Mouse (Mus musculus) forebrain, embryonic 11.5 days (tissue): Measurements from ENCODE around the gene Jmjd8. TPM values are rescaled to one million over a fixed set of nuclear protein-coding genes. Genes with fewer than 3 reads are reported as not detected.

ENCODE experiments used
- ATAC-seq: fragments of 200-750 bp; cut with Nextera tagmentation; replicated peaks from 2 replicates; pipeline ENCODE4 v1.8.0; 2017; ENCODE audit warnings: moderate TSS enrichment; ENCODE audit not compliant: low FRiP score
- DNase-seq: peaks from one replicate; pipeline ENCODE4 v3.0.0-alpha.2; 2017; ENCODE audit warnings: low spot score
- H3K27ac ChIP-seq: fragments of 300-500 bp; sonication (generic); 2 replicates; pipeline ENCODE4 v1.5.1; 2014; ENCODE audit warnings: low read depth, low read length
- H3K27me3 ChIP-seq: fragments of 300-500 bp; sonication (generic); 2 replicates; pipeline ENCODE4 v1.6.1; 2014; ENCODE audit warnings: mild to moderate bottlenecking, low read length, mixed read lengths; ENCODE audit not compliant: control insufficient read depth, insufficient read depth
- H3K36me3 ChIP-seq: fragments of 300-500 bp; sonication (generic); 2 replicates; pipeline ENCODE4 v1.6.1; 2014; ENCODE audit warnings: mild to moderate bottlenecking, low read length, moderate library complexity, mixed read lengths; ENCODE audit not compliant: control insufficient read depth, insufficient read depth
- H3K4me1 ChIP-seq: fragments of 300-500 bp; sonication (generic); replicated peaks from 2 replicates; pipeline ENCODE4 v1.6.1; 2014; ENCODE audit warnings: low read length, mixed read lengths; ENCODE audit not compliant: control insufficient read depth, insufficient read depth
- H3K4me2 ChIP-seq: fragments of 300-500 bp; sonication (generic); 2 replicates; pipeline ENCODE4 v1.6.1; 2014; ENCODE audit warnings: low read depth, mild to moderate bottlenecking, low read length, moderate library complexity, mixed read lengths; ENCODE audit not compliant: severe bottlenecking
- H3K4me3 ChIP-seq: fragments of 300-500 bp; sonication (generic); 2 replicates; pipeline ENCODE4 v1.5.1; 2014; ENCODE audit warnings: low read depth, low read length
- H3K9ac ChIP-seq: fragments of 300-500 bp; sonication (generic); 2 replicates; pipeline ENCODE4 v1.6.1; 2014; ENCODE audit warnings: low read length
- H3K9me3 ChIP-seq: fragments of 300-500 bp; sonication (generic); 2 replicates; pipeline ENCODE4 v1.6.1; 2016; ENCODE audit warnings: low read length, mixed read lengths; ENCODE audit not compliant: control insufficient read depth
- WGBS: fragments of 180-500 bp; shearing (Covaris S2); extraction: QIAGEN DNeasy Blood & Tissue Kit; methylation state at CpG from one replicate; pipeline ENCODE4 v1.1.7; 2014; 5-methylcytosine and 5-hydroxymethylcytosine counted together
- polyA plus RNA-seq: library from polyadenylated mRNA; unstranded; fragments of >200 nt; fragmentation: Nextera tagmentation; extraction: Ambion mirVana; gene quantifications from 2 replicates; pipeline ENCODE4 v1.2.1, GENCODE M21; 2014

Jmjd8 gene
- polyA plus RNA-seq, 1 experiment from 2014 or later = 50.6 TPM

DNA sequence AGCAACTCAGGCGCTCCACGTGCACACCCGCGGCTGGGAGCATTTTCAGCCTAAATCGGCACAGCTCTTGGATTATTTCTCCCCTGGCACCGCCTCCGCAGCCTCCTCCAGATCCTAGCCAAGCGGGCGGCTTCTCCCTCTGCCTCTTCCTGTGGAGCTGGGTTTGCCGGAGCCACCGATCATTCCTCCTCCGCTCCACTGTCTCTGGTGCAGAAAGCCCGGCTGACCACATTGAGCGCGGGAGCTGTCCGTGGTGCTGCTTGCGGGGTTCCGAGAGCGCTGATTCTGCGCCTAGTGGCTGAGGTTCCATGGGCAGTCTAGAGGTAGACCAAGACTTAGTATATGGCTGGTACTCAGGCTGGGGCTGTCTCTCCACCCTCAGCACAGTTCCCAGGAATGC, 15.2 kb upstream of the Jmjd8 start:
- Histone ChIP-seq H3K9ac (0 out of 2 replicates have a peak overlapping the region, but pooled peaks have one; percentile 13), H3K36me3 (no peaks in the 10 kb centered on the region), H3K4me3 (no peak overlapping the region), H3K4me1 (peaks cover 9% of the 10 kb centered on the region), H3K27me3 (peaks cover 2% of the 10 kb centered on the region), H3K9me3 (no peaks in the 10 kb centered on the region), H3K4me2 (no peak overlapping the region), H3K27ac (no peak overlapping the region)
- DNase-seq (peak; percentile 92), ATAC-seq (no peak)
- 3% methylated on average over 20 of the region's 20 CpGs for WGBS

DNA sequence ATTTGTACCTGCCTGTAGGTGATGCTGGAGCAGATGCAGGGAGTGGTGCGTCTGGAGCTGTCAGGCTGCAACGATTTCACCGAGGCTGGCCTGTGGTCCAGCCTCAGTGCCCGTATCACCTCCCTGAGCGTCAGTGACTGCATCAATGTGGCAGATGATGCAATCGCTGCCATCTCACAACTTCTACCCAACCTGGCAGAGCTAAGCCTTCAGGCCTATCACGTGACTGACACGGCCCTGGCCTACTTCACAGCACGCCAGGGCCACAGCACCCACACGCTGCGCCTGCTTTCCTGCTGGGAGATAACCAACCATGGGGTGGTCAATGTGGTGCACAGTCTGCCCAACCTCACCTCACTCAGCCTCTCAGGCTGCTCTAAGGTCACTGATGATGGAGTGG, 11.0 kb upstream of the Jmjd8 start:
- no peak overlapping the region for H3K4me3 ChIP-seq
- no peaks in the 10 kb centered on the region for H3K36me3 ChIP-seq
- peaks cover 14% of the 10 kb centered on the region for H3K27me3 ChIP-seq
- peak; percentile 52 for DNase-seq
- H3K9me3 ChIP-seq = no peaks in the 10 kb centered on the region
- no peak overlapping the region for H3K9ac ChIP-seq
- H3K27ac ChIP-seq = no peak overlapping the region
- WGBS = 89% methylated on average over 11 of the region's 11 CpGs
- H3K4me1 ChIP-seq = peaks cover 6% of the 10 kb centered on the region; the same call in 1 of the 2 replicates
- H3K4me2 ChIP-seq = no peak overlapping the region
- ATAC-seq = no peak

DNA sequence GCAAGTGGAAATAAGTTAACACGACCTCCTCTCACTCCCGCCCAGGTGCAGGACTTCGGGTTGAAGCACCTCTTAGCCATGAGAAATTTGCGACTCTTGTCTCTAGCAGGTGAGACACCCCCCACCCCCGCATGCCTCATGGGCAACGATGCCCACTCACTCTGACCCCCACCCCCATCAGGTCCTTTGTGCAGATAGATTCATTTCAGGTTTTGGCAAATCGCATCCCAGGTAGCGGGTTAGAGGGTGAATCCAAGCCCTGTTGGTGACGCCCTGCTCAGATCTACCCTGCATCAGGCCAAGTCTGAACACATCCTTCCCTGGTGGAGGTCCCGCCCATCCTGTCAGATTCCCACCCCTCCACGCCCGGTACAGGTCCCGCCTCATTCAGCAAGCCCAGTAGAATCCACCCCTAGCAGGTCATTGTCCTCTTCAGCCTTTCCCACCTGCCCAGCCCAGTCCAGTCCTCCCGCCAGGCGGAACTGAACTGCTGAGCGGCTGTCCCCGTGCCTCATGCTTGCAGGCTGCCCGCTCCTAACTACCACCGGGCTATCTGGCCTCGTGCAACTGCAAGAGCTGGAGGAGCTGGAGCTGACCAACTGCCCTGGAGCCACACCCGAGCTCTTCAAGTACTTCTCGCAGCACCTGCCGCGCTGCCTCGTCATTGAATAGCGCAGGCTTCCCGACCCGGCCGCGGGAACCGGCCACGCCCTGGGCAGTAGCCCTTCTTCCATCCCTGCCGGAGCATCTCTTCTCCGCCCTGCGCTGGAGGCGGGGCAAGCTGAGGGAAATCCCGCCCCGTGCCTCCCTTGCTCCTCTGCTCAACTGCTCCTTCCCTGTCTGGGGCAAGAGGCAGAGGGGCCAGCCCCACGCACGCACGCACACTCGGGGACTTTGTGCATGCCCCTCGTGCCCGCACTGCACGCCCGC, 9.6 kb upstream of the Jmjd8 start:
- Histone ChIP-seq H3K27me3 (peaks cover 14% of the 10 kb centered on the region), H3K9ac (peak overlapping the region; percentile 33; the same call in 1 of the 2 replicates), H3K4me2 (peak overlapping the region; percentile 37), H3K36me3 (no peaks in the 10 kb centered on the region), H3K9me3 (no peaks in the 10 kb centered on the region), H3K27ac (no peak overlapping the region), H3K4me3 (peak overlapping the region; percentile 13; the same call in 1 of the 2 replicates), H3K4me1 (peaks cover 7% of the 10 kb centered on the region; the same call in 1 of the 2 replicates)
- WGBS = 7% methylated on average over 46 of the region's 46 CpGs
- DNase-seq (peak; percentile 60), ATAC-seq (no peak)

DNA sequence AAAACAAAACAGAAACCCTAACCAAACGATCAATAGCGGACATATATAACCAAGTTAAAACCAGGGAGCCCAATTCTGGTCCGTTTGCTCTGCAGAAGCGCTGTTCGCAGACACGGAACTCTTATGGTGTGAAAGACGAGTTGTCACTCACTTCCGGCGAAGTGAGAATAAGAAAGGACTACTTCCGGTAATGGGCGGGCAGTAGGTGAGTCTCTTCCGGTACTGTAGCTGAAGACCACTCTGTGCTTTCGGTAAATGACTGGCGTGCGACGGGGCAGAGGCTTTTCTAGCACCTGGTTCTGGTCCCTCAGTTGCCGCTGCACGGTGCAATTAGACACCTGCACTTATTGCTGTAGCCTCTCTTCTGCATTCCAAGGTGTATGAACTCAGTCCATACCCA, 5.2 kb upstream of the Jmjd8 start, which contains the start of gene Wdr24:
TSS of gene Wdr24 (plus strand) at position 176 of the 400 bp plus-strand sequence.
- peak within 1 kb of the TSS; percentile 54 for H3K4me3 ChIP-seq
- H3K27me3 ChIP-seq = peaks cover 12% of the 10 kb centered on the region
- no peak within 1 kb of the TSS for H3K27ac ChIP-seq
- 1% methylated on average over 18 of the region's 18 CpGs for WGBS
- peaks cover 17% of the 10 kb centered on the region for H3K4me1 ChIP-seq
- DNase-seq (peak; percentile 78), ATAC-seq (peak; percentile 72)
- H3K9ac ChIP-seq = peak within 1 kb of the TSS; percentile 60
- peak within 1 kb of the TSS; percentile 60 for H3K4me2 ChIP-seq
- H3K9me3 ChIP-seq = no peaks in the 10 kb centered on the region
- no peaks in the 10 kb centered on the region; the same call in 1 of the 2 replicates for H3K36me3 ChIP-seq

DNA sequence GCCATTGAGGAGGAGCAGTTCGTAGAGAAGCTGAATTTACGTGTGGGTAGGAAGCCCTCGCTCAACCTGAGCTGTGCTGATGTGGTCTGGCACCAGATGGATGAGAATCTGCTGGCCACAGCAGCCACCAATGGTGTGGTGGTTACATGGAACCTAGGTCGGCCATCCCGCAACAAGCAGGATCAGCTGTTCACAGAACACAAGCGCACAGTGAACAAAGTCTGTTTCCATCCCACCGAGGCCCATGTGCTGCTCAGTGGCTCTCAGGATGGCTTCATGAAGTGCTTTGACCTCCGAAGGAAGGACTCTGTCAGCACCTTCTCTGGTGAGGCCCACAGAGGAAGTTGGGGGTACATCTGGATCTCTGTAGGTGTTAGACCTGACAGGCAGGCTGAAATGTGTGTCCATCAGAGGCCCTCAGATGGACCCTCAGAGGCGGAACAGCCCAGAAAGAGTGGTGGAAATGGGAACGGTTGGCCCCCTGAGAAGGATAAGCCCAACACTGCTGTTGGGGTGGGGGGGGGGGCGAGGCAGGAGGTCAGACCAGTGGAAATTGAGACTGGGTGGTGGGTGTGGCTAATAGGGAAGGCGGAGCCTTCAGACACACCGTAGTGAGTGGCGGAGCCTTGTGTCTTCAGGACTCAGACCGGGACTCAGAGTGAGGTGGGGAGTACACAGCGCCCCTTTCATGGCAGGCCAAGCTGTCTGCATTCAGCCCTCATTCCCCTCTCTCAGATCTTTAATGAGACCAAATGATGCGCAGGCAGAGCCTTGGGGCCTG, 4.1 kb upstream of the Jmjd8 start:
- peak overlapping the region; percentile 54 for H3K4me3 ChIP-seq
- H3K4me2 ChIP-seq = peak overlapping the region; percentile 60
- H3K4me1 ChIP-seq = peaks cover 17% of the 10 kb centered on the region
- no peaks in the 10 kb centered on the region; the same call in 1 of the 2 replicates for H3K36me3 ChIP-seq
- peak overlapping the region; percentile 60 for H3K9ac ChIP-seq
- ATAC-seq = no peak
- peaks cover 9% of the 10 kb centered on the region for H3K27me3 ChIP-seq
- no peaks in the 10 kb centered on the region for H3K9me3 ChIP-seq
- no peak overlapping the region for H3K27ac ChIP-seq
- WGBS = 74% methylated on average over 16 of the region's 17 CpGs
- DNase-seq = no peak

DNA sequence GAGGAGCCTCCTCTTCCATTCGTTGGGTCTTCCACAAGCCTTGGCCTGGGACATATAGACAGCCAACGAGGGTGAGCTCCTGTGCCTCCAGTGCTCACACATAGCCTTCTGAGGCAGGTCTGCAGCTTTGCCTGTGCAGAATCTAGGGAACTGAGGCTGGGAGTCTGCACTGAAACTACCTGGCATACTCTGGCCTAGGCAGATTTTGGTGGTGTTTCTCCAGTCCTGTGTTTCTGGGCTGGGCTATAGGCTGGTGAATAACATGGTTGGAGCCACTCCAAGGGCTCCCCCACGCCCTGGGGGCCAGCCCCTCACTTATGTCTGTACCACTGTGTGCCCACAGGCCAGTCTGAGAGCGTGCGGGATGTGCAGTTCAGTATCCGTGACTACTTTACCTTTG, 3.4 kb upstream of the Jmjd8 start:
- peaks cover under 1% of the 10 kb centered on the region; the same call in 1 of the 2 replicates for H3K36me3 ChIP-seq
- H3K4me2 ChIP-seq = 0 out of 2 replicates have a peak overlapping the region, but pooled peaks have one; percentile 5
- H3K4me1 ChIP-seq = peaks cover 23% of the 10 kb centered on the region
- no peak overlapping the region for H3K4me3 ChIP-seq
- no peak for ATAC-seq
- no peaks in the 10 kb centered on the region for H3K9me3 ChIP-seq
- H3K27me3 ChIP-seq = peaks cover 2% of the 10 kb centered on the region; the same call in 1 of the 2 replicates
- no peak for DNase-seq
- peak overlapping the region; percentile 12; the same call in 1 of the 2 replicates for H3K9ac ChIP-seq
- H3K27ac ChIP-seq = no peak overlapping the region
- 94% methylated on average over 6 of the region's 6 CpGs for WGBS

DNA sequence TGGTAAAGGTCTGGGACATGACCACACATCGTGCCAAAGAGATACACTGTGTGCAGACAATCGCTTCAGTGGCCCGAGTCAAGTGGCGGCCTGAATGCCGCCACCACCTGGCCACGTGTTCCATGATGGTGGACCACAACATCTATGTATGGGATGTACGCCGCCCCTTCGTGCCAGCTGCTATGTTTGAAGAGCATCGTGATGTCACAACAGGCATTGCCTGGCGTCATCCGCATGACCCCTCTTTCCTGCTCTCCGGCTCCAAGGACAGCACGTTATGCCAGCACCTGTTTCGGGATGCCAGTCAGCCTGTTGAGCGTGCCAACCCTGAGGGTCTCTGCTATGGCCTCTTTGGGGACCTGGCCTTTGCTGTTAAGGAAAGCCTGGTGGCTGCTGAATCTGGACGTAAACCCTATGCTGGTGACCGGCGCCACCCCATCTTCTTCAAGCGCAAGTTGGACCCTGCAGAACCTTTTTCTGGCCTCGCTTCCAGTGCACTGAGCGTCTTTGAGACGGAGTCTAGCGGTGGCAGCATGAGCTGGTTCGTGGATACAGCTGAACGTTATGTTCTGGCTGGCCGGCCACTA, 2.6 kb upstream of the Jmjd8 start:
- Histone ChIP-seq H3K9ac (no peak overlapping the region), H3K4me1 (peaks cover 23% of the 10 kb centered on the region), H3K4me3 (no peak overlapping the region), H3K27me3 (no peaks in the 10 kb centered on the region), H3K9me3 (no peaks in the 10 kb centered on the region), H3K4me2 (no peak overlapping the region), H3K36me3 (peaks cover 4% of the 10 kb centered on the region; the same call in 1 of the 2 replicates), H3K27ac (no peak overlapping the region)
- DNase-seq (peak; percentile 48), ATAC-seq (no peak)
- 95% methylated on average over 27 of the region's 27 CpGs for WGBS

DNA sequence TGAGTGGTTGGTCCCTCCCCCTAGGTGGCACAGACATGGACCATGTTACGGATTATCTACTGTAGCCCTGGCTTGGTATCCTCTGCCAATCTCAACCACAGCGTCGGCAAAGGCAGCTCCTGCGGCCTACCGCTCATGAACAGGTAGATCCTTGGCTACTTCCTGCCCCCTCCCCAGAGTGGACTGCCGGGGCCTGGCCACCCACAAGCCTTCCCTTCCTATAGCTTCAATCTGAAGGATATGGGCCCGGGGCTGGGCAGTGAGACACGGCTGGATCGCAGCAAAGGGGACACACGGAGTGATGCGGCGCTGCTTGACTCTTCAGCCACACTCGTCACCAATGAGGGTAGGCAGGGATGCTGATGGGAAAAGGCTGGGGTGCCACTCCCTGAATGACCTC, 1.7 kb upstream of the Jmjd8 start:
- ATAC-seq (no peak), DNase-seq (no peak)
- Histone ChIP-seq H3K27me3 (no peaks in the 10 kb centered on the region), H3K9me3 (no peaks in the 10 kb centered on the region), H3K4me2 (no peak overlapping the region), H3K4me3 (no peak overlapping the region), H3K9ac (no peak overlapping the region), H3K4me1 (peaks cover 30% of the 10 kb centered on the region), H3K27ac (no peak overlapping the region), H3K36me3 (peaks cover 9% of the 10 kb centered on the region; the same call in 1 of the 2 replicates)
- 93% methylated on average over 13 of the region's 13 CpGs for WGBS
